Mouse (Mus musculus) kidney, adult 9 months (tissue): ENCODE results near the gene Cand1.

Source experiments
- DNase-seq: peaks from one replicate; pipeline ENCODE4 v3.0.0; 2022

The Cand1 gene

DNA sequence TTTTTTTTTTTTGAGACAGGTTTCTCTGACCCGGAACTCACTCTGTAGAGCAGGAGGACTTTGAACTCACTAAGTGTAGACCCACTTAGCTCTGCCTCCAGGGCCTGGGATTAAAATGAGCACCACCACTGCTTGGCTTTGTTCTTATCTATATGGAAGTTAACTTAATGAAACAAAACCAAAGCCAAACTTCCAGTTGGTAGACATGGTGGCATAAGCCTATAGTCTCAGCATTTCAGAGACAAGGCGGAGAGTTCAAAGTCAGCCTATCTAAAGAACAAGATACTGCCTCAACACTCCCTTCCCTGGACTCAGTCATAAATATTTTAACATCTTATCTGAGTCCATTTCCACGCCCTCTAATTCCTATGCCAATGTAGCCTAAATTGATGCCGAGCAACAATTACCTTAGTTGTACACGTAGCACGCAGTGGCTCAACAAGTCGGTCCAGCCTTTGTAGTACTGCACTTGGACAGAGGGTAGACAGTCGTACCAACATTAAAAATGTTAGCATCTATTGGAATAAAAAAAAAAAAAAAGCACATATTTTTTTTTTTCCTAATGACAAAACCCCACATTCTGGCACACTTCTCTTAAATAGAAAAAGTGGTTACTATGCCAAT, 33.4 kb downstream of the Cand1 start:
- DNase-seq, result no peak

DNA sequence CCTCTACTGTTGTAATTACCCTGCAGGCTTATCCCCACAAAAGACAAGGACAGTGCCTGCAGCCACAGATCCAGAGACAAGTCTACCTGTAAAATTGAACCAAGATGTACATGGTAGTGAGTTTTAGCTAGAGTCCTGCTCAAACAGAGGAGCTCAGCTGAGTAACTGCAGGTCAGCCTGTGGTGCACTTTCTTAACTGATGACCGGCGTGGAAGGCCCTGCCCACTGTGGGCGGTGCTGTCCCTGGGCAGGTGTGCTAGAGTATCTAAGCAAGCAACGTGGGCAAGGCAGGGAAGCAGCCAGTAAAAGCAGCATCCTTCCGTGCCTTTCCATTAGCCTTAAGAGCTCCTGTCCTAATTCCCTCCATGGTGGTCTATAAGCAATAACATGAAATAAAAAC, 34.6 kb downstream of the Cand1 start:
- peak; percentile 14 for DNase-seq

DNA sequence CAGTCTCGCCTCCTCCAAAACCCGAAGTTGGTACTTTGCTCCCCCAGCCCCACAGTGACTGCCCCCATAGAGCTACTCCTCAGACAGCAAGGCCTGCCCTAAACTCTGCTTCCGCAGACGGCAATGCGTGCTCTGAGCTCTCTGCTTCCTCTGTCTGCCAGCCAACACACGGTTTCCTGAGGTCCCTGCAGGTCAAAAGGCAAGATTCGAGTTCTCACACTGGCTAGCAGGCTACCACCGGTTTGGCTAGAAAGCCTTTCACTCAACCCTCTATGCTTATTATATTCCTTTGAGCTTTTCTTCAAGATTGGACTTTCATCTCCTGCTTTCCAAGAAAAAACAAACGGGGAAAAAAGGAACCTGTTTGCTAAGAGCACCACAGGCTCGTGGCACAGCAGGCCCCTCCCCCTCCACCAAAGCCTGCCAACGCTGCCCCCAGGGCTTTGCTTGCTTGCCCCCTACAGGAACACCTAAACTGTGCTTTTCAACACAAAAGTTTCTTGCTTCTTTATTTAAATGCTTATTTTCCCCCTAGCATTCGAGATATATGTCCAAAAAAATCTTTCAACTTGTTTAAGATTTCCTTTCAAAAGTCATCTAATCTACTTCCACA, 35.4 kb downstream of the Cand1 start:
- DNase-seq, result peak; percentile 47

GRCm38 (mm10) chr10:119199864-119200263, 40.0 kb downstream of the Cand1 start:
- DNase-seq, result no peak

- DNase-seq, result no peak
Observed at GRCm38 (mm10) chr10:119198186-119198880, 41.5 kb downstream of the Cand1 start.

DNA sequence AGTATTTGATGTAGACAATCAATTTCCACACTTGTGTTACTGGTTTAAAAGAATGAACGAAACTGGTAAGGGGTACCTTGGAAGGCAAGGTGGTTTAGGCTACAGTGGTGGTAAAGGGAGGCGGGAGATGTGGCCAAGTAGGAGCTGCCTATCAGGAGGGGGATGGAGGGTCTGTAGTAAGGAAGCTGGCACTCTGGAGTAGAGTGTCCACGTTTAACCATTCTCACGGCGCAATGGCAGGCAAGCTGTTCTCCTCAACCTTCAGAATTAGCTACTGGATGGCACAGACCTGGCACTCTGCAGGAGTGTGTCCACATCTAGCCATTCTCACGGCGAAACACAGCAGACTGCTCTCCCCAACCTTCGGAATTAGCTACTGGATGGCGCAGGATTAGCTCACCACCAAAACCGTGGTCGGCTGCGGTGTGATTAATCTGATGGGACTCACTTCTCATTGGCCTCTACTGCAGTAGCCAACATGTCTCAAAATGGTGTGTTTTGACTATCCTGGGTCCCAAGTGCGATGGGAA, 42.2 kb downstream of the Cand1 start:
- no peak for DNase-seq

DNA sequence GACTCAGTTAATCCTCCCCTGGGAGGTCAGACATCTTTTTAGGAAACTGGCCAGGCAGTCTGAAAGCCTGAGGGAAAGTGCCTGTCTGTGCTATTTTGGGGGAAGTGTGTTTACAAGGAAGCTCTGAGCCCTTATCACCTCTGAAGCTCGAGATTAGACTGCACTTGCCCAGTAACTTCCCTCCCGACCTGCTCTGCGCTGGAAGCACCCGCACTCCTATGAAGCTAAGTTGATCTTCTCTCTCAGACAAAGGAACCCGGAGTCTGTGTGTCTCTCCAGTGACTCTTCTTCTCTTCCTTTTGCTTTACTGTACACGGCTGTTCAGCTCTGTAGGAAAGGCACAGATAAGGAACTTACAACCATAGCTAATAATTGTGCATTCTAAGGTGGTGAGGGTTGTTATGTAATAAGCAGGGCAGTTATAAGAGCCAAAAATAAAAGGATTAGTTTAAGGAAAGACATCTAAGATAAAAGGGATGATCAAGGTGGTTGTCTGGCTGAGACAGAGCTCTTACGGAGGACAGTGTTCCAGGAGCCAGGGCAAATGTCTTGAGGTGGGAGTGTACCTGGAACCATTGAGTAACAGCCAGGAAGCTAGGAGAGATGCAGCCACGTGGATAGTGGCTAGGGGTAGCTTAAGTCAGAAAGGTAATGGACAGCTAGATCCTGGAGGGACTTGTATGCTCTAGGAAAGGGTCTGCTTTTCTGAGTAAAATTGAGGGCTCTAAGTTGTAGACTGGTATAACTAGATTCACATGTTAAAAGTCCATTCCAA, 47.1 kb downstream of the Cand1 start:
- DNase-seq, result no peak

DNA sequence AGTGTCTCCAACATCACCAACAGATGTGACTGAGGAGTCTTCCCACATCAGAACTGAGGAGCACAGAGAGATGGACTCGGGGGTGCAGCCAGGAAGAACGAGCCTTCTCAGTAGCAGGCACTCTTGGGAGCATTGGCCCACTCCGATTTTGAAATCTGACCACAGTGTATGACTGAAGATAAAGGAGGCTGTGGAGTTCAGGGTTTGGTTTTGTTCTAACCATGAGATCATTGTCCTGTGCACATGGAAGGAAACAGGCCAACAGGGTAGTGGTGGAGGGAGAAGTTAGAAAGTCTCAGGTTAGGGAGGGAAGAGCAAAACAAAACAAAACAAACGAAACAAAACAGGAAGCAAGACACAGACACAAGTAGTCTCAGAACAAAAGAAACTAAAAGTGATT, 52.1 kb downstream of the Cand1 start:
- DNase-seq, result no peak

GRCm38 (mm10) chr10:119169656-119170055, 70.2 kb downstream of the Cand1 start:
- peak; percentile 74 for DNase-seq

DNA sequence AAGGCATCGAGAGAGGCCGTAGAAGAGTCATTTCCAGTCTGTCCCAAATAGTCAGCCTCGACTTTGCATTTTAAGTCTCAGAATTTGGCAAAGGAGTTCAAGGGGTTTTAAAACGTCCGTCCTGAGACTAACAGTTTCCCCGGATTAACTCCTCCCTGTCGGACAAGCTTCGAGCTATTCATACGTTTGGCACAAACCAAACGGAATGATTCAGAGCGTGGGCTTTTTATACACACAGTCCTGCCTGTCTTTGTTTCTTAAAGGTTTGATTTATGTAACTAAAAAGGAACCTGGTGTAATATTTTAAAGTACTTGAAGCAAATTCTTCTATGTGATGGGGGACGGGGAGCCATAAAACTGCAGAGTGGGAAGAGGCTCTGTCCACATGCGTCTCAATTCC, 70.6 kb downstream of the Cand1 start:
- DNase-seq, result no peak

DNA sequence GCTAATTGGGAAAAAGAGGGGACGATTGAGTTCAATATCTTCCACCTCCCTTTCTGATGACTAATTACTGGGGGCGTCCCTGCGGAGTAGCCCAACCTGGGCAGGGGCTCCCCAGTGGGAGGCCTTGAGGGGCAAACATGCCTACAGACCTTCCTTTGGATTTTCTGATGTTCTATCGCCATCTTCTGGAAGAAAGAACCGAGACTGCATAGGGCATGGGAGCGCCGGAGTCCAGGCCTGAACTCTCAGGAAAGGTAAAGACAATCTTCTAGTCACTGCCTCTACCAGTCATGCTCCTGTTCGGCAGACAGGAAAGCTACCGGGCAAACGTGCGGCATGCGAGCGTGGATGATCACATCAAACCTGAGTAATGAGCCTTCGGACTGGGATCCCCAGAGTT, 71.1 kb downstream of the Cand1 start:
- peak; percentile 40 for DNase-seq

DNA sequence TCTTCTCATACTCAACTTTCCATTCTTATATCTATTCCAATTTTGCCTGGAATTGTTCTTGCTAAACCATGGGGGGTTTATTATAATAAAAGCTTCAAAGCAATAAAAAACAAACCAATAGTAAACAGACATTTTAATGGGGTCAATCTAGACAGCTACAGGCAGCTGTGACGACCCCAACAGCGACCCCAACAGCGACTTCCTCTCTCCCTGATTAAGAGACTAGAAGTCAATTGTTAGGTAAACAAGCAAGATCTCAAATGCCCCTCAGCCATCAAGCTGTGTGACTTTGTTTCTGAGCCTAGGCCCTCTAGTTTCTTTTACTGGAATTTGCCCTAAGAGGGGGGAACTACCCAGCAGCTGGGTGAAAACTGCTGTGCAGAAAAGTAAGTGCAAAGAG, 72.0 kb downstream of the Cand1 start:
- DNase-seq, result no peak

- DNase-seq, result no peak
Observed at GRCm38 (mm10) chr10:119165051-119165450, 74.8 kb downstream of the Cand1 start.

DNA sequence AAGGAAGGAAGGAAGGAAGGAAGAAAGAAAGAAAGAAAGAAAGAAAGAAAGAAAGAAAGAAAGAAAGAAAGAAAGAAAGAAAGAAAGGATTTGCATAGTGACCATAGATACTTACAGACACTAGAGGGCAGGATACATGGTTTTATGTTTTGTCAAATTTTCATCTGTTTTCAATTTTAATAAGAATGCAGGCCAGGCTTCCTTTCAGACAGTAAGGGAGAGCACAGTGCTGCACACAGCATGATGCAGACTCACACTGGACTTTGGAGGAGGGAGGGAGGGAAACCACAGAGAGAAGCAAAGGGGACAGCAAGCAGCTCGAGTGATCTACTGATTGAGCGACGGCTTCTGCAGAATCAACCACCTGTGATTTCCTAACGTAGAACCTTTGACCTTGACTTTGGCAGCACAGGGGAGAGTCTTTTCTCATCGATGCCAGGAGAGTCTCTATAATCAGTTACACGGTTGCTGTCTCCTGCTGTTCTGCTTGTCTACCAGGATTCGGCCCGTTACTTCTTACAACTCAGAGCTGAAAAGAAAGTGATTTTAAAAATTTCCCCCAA, 78.0 kb downstream of the Cand1 start:
- peak; percentile 38 for DNase-seq

- no peak for DNase-seq
Observed at GRCm38 (mm10) chr10:119160161-119160560, 79.7 kb downstream of the Cand1 start.

- DNase-seq, result no peak
Observed at GRCm38 (mm10) chr10:119149261-119149660, 90.6 kb downstream of the Cand1 start.
